Mouse (Mus musculus) hindbrain, embryonic 15.5 days (tissue): ENCODE results near the gene Sf3a1. TPM values are rescaled to one million over a fixed set of nuclear protein-coding genes. Genes with fewer than 3 reads are reported as not detected.
"Not testable (repeated sequence)": the region's sequence is repeated elsewhere in the genome, so short reads cannot be mapped to it uniquely, and the experiment has no call there.

ENCODE experiments used
- ATAC-seq: fragments of 200-750 bp; cut with Nextera tagmentation; 2 replicates; pipeline ENCODE4 v1.8.0; 2017; ENCODE audit warnings: low read depth, moderate number of reproducible peaks, moderate TSS enrichment; ENCODE audit not compliant: low FRiP score
- H3K27ac ChIP-seq: fragments of 300-500 bp; sonication (generic); replicated peaks from 2 replicates; pipeline ENCODE4 v1.5.1; 2015; ENCODE audit warnings: mild to moderate bottlenecking, inconsistent platforms
- H3K27me3 ChIP-seq: fragments of 300-500 bp; sonication (generic); 2 replicates; pipeline ENCODE4 v1.6.1; 2015; ENCODE audit warnings: control low read depth, inconsistent platforms
- H3K36me3 ChIP-seq: fragments of 300-500 bp; sonication (generic); 2 replicates; pipeline ENCODE4 v1.6.1; 2015; ENCODE audit warnings: control low read depth, inconsistent platforms
- H3K4me1 ChIP-seq: fragments of 300-500 bp; sonication (generic); replicated peaks from 2 replicates; pipeline ENCODE4 v1.6.1; 2015; ENCODE audit warnings: control low read depth, inconsistent platforms
- H3K4me2 ChIP-seq: fragments of 300-500 bp; sonication (generic); 2 replicates; pipeline ENCODE4 v1.6.1; 2015; ENCODE audit warnings: moderate library complexity, mild to moderate bottlenecking, inconsistent platforms
- H3K4me3 ChIP-seq: fragments of 300-500 bp; sonication (generic); 2 replicates; pipeline ENCODE4 v1.5.1; 2015; ENCODE audit warnings: mild to moderate bottlenecking, inconsistent platforms
- H3K9ac ChIP-seq: fragments of 300-500 bp; sonication (generic); 2 replicates; pipeline ENCODE4 v1.6.1; 2015; ENCODE audit warnings: inconsistent platforms
- H3K9me3 ChIP-seq: fragments of 300-500 bp; sonication (generic); 2 replicates; pipeline ENCODE4 v1.6.1; 2016; ENCODE audit warnings: control low read depth, inconsistent platforms
- WGBS: fragments of 180-500 bp; shearing (Covaris S2); methylation state at CpG from one replicate; pipeline ENCODE4 v1.1.7; 2015; 5-methylcytosine and 5-hydroxymethylcytosine counted together
- polyA plus RNA-seq: library from polyadenylated mRNA; unstranded; fragments of >200 nt; fragmentation: Nextera tagmentation; extraction: Ambion mirVana; gene quantifications from 2 replicates; pipeline ENCODE4 v1.2.1, GENCODE M21; 2015

The Sf3a1 gene
- polyA plus RNA-seq, 1 experiment from 2014 or later, result 52.9 TPM

- H3K27me3 ChIP-seq, result no peaks in the 10 kb centered on the region
- H3K4me3 ChIP-seq, result no peak overlapping the region
- no peak overlapping the region for H3K27ac ChIP-seq
- no peaks in the 10 kb centered on the region for H3K9me3 ChIP-seq
- H3K36me3 ChIP-seq, result no peaks in the 10 kb centered on the region
- H3K4me1 ChIP-seq, result peaks cover 25% of the 10 kb centered on the region
- WGBS, result 94% methylated on average over 3 of the region's 3 CpGs
- H3K9ac ChIP-seq, result no peak overlapping the region
- no peak overlapping the region for H3K4me2 ChIP-seq
- ATAC-seq, result no peak
These were observed 38.5 kb upstream of the Sf3a1 start for GRCm38 (mm10) chr11:4121691-4122090.

- Histone ChIP-seq H3K4me2 (no peak overlapping the region), H3K9me3 (no peaks in the 10 kb centered on the region), H3K4me1 (peaks cover 19% of the 10 kb centered on the region), H3K27me3 (no peaks in the 10 kb centered on the region), H3K4me3 (no peak overlapping the region), H3K27ac (no peak overlapping the region), H3K9ac (no peak overlapping the region), H3K36me3 (no peaks in the 10 kb centered on the region)
- ATAC-seq, result no peak
- WGBS, result 81% methylated on average over 5 of the region's 5 CpGs
These were observed 37.9 kb upstream of the Sf3a1 start for GRCm38 (mm10) chr11:4122226-4122625.

GRCm38 (mm10) chr11:4122742-4123579, 37.2 kb upstream of the Sf3a1 start, which contains the start of gene Sec14l2:
TSS of gene Sec14l2 (minus strand) at chr11:4123415.
- ATAC-seq, result no peak
- no peak within 1 kb of the TSS for H3K9ac ChIP-seq
- no peak within 1 kb of the TSS for H3K27ac ChIP-seq
- H3K36me3 ChIP-seq, result no peaks in the 10 kb centered on the region
- H3K4me2 ChIP-seq, result no peak within 1 kb of the TSS
- 81% methylated on average over 10 of the region's 10 CpGs for WGBS
- H3K9me3 ChIP-seq, result no peaks in the 10 kb centered on the region
- H3K4me1 ChIP-seq, result peaks cover 12% of the 10 kb centered on the region
- H3K4me3 ChIP-seq, result no peak within 1 kb of the TSS
- H3K27me3 ChIP-seq, result no peaks in the 10 kb centered on the region

GRCm38 (mm10) chr11:4123922-4124321, 36.2 kb upstream of the Sf3a1 start:
- Histone ChIP-seq H3K4me3 (no peak overlapping the region), H3K27me3 (no peaks in the 10 kb centered on the region), H3K36me3 (no peaks in the 10 kb centered on the region), H3K27ac (no peak overlapping the region), H3K9ac (no peak overlapping the region), H3K4me2 (no peak overlapping the region), H3K4me1 (peaks cover 2% of the 10 kb centered on the region), H3K9me3 (no peaks in the 10 kb centered on the region)
- WGBS, result 68% methylated on average over 5 of the region's 5 CpGs
- ATAC-seq, result no peak

- Histone ChIP-seq H3K4me3 (no peak overlapping the region), H3K4me2 (no peak overlapping the region), H3K27ac (no peak overlapping the region), H3K4me1 (no peaks in the 10 kb centered on the region), H3K36me3 (no peaks in the 10 kb centered on the region), H3K9me3 (no peaks in the 10 kb centered on the region), H3K9ac (no peak overlapping the region), H3K27me3 (no peaks in the 10 kb centered on the region)
- WGBS, result 95% methylated on average over 1 of the region's 1 CpGs
- ATAC-seq, result no peak
These were observed 33.1 kb upstream of the Sf3a1 start for GRCm38 (mm10) chr11:4127059-4127458.

- not testable (repeated sequence) for ATAC-seq, H3K9ac ChIP-seq, H3K4me2 ChIP-seq, H3K36me3 ChIP-seq, H3K27me3 ChIP-seq, H3K9me3 ChIP-seq, H3K4me1 ChIP-seq, H3K4me3 ChIP-seq, H3K27ac ChIP-seq
- WGBS, result 95% methylated on average over 4 of the region's 4 CpGs
These were observed 31.7 kb upstream of the Sf3a1 start for GRCm38 (mm10) chr11:4128461-4128860.

GRCm38 (mm10) chr11:4133450-4133849, 26.7 kb upstream of the Sf3a1 start:
- no peak for ATAC-seq
- Histone ChIP-seq H3K4me2 (no peak overlapping the region), H3K9ac (no peak overlapping the region), H3K27ac (no peak overlapping the region), H3K36me3 (0 out of 2 replicates have a peak, but pooled peaks cover 5% of the 10 kb centered on the region), H3K9me3 (no peaks in the 10 kb centered on the region), H3K4me3 (no peak overlapping the region), H3K4me1 (peaks cover 28% of the 10 kb centered on the region), H3K27me3 (no peaks in the 10 kb centered on the region)
- WGBS, result 46% methylated on average over 3 of the region's 3 CpGs

GRCm38 (mm10) chr11:4134400-4134799, 25.8 kb upstream of the Sf3a1 start:
- peak overlapping the region; percentile 61 for H3K4me2 ChIP-seq
- H3K27me3 ChIP-seq, result no peaks in the 10 kb centered on the region
- H3K9me3 ChIP-seq, result no peaks in the 10 kb centered on the region
- H3K4me1 ChIP-seq, result peaks cover 28% of the 10 kb centered on the region
- H3K9ac ChIP-seq, result peak overlapping the region; percentile 80; the same call in 1 of the 2 replicates
- no peak for ATAC-seq
- H3K27ac ChIP-seq, result peak overlapping the region; percentile 89
- H3K4me3 ChIP-seq, result peak overlapping the region; percentile 66
- WGBS, result 57% methylated on average over 6 of the region's 6 CpGs
- H3K36me3 ChIP-seq, result 0 out of 2 replicates have a peak, but pooled peaks cover 7% of the 10 kb centered on the region

- peak; percentile 91 for ATAC-seq
- H3K27ac ChIP-seq, result peak within 1 kb of the TSS; percentile 89
- no peaks in the 10 kb centered on the region for H3K9me3 ChIP-seq
- peak within 1 kb of the TSS; percentile 66 for H3K4me3 ChIP-seq
- H3K4me2 ChIP-seq, result peak within 1 kb of the TSS; percentile 61
- H3K4me1 ChIP-seq, result peaks cover 28% of the 10 kb centered on the region
- H3K36me3 ChIP-seq, result peaks cover 15% of the 10 kb centered on the region
- no peaks in the 10 kb centered on the region for H3K27me3 ChIP-seq
- 2% methylated on average over 59 of the region's 66 CpGs for WGBS
- H3K9ac ChIP-seq, result peak within 1 kb of the TSS; percentile 80
These were observed 24.9 kb upstream of the Sf3a1 start, which contains the start of gene Rnf215 for GRCm38 (mm10) chr11:4134986-4135935. TSS of gene Rnf215 (plus strand) at chr11:4135202.

- Histone ChIP-seq H3K4me2 (no peak overlapping the region), H3K27ac (no peak overlapping the region), H3K9ac (no peak overlapping the region), H3K36me3 (peaks cover 52% of the 10 kb centered on the region), H3K27me3 (no peaks in the 10 kb centered on the region), H3K4me1 (peaks cover 28% of the 10 kb centered on the region), H3K4me3 (no peak overlapping the region), H3K9me3 (no peaks in the 10 kb centered on the region)
- no peak for ATAC-seq
- 62% methylated on average over 2 of the region's 2 CpGs for WGBS
These were observed 21.2 kb upstream of the Sf3a1 start for GRCm38 (mm10) chr11:4138964-4139363.

- H3K27ac ChIP-seq, result no peak overlapping the region
- H3K4me3 ChIP-seq, result no peak overlapping the region
- ATAC-seq, result no peak
- no peaks in the 10 kb centered on the region for H3K9me3 ChIP-seq
- no peaks in the 10 kb centered on the region for H3K27me3 ChIP-seq
- H3K36me3 ChIP-seq, result peaks cover 53% of the 10 kb centered on the region
- peaks cover 13% of the 10 kb centered on the region for H3K4me1 ChIP-seq
- H3K4me2 ChIP-seq, result no peak overlapping the region
- no peak overlapping the region for H3K9ac ChIP-seq
These were observed 18.6 kb upstream of the Sf3a1 start for GRCm38 (mm10) chr11:4141505-4141904.

GRCm38 (mm10) chr11:4142352-4142751, 17.8 kb upstream of the Sf3a1 start:
- Histone ChIP-seq H3K4me3 (no peak overlapping the region), H3K27me3 (no peaks in the 10 kb centered on the region), H3K4me2 (no peak overlapping the region), H3K36me3 (peaks cover 53% of the 10 kb centered on the region), H3K9me3 (no peaks in the 10 kb centered on the region), H3K4me1 (peaks cover 5% of the 10 kb centered on the region), H3K27ac (no peak overlapping the region), H3K9ac (no peak overlapping the region)
- WGBS, result 91% methylated on average over 4 of the region's 4 CpGs
- ATAC-seq, result no peak
